Mouse (Mus musculus) megakaryocyte progenitor cell, adult 5-6 weeks (primary cell): ENCODE results near the gene Pkp3. TPM values are rescaled to one million over a fixed set of nuclear protein-coding genes. Genes with fewer than 3 reads are reported as not detected.

Experiments used
- ATAC-seq: replicated peaks from 2 replicates; pipeline ENCODE4 v1.8.0; 2016; ENCODE audit warnings: mild to moderate bottlenecking, moderate TSS enrichment, inconsistent platforms; ENCODE audit not compliant: poor library complexity
- total RNA-seq, 2 experiments: library from RNA; stranded (forward) in 1 of 2; stranded (reverse) in 1 of 2; fragments of 157-497, 149-512 nt in 1 of 2; fragments of 200-1000 nt in 1 of 2; gene quantifications; 2 replicates each; pipeline versions ENCODE4 v1.2.3 to v1.2.4; 2015 to 2017

Gene Pkp3
- total RNA-seq, 2 experiments from 2014 or later: 1.1 to 2.2 TPM

DNA sequence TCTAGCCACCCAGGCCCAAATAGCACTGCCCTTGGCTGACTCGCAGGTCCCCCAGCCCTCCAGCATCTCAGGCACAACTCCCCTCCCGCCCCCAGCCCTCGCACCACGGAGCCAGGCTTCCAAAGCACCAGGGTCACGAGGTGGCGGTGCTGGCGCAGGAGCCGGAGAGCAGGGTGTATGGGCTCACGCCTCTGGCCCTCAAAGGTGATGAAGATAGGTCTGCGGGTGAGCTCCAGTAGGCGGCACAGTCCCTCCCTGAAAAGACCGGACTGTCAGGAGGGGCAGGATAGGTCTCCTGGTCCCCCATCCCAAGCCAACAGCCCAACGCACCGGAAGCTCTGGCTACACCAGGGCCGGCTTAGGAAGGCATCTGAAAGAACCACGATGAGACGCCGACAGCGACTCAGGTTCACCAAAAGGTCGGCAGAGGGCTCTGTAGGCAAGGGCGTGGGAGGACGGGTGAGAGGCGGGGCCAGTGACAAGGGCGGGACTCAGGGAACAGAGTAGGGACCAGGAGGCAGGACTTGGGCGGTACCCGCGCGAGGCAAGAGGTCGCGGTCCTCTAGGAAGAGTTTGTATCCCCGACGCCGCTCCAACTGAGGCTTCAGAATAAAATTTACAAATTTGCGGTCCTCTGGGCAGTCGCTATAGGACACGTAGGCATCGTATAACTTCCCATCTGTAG lies 14.2 kb downstream of the Pkp3 start:
- peak; percentile 84 for ATAC-seq

DNA sequence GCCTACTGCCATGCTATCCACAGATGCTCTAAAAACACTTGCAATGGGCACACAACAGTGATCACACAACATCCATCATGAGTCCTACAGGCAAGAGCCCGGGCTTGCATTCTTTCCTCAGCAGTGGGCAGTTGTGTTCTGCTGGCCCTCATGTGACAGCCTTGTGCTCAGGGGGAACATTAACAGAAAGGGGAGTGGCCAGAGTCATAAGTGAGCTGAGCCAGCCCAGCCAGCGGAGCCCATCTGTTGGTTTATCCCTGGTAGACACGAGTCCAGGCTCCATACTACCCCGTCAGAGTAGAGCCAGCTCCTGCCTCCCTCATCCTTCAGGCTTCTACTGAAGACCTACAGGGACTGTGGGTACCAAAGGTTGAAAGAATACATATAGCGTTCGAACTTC lies 15.9 kb downstream of the Pkp3 start:
- ATAC-seq: no peak

DNA sequence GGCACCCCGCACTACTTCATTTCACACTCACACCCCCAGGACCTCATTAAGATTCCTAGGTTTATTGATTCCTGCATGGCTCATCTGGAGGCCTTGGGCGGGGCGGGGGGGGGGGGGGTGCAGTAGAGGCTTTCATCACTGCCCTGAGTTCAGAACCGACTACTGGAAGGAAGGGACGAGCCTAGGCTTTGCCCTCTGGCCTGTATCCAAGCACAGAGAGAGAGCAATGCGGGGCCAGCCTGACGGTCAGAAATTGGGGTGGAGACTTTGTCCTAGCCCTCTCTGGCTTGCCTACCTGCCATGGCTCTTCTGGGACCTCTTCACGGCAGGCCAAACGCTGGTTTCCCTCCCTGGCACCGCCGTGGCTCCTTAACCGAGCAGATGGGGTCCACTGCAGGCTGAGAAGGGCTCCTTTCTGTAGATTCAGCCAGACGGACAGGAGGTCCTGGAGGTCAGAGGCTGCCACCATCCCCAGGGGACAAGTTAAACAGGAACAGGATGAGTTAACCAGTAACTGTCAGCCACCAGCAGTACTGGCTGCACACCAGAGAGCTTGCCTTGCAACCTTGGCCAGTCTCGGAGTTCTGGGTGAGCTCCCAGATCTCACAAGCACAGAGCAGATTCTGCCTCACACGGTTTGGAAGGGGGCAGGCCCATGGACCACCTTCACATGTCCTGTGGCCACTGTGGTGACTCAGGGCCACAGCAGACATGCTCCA lies 16.6 kb downstream of the Pkp3 start:
- no peak for ATAC-seq

DNA sequence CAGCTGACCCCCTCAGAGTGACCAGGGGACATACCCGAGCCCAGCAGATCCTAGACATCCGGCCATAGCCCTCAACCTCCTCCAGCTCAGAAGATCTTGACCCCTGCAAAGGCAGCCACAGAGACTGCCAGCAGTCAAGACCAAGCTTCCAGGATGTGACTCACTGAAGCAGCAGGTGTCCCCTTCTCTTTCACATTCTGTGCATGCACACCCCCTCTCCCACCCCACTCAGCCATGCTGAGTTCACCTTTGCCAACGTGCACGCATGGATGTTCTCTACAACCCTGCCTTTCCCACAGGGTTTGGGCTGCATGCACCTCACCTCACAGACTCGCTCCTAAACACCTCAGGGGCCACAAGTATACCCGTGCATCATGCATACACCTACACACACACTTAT lies 18.0 kb downstream of the Pkp3 start:
- no peak for ATAC-seq

DNA sequence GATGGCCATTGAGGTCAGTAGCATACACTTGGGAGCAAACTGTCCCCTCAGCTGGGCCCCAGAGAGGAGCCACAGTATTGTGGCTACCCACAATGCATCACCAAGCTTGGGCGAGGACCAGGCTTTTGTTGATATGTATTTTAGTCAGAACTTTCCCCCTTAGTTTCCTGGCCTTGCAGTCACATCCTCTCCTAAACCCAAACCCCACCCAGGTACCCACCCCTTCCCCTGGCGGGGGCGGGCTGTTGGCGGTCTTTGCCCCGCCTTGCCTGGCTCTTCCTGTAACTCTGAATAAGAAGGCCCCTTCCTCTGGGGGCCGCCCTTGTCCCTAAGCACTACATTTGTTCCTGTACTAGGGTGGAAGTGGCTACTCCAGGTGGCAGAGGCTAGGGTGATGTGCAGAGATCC lies 18.6 kb downstream of the Pkp3 start:
- peak; percentile 65 for ATAC-seq

DNA sequence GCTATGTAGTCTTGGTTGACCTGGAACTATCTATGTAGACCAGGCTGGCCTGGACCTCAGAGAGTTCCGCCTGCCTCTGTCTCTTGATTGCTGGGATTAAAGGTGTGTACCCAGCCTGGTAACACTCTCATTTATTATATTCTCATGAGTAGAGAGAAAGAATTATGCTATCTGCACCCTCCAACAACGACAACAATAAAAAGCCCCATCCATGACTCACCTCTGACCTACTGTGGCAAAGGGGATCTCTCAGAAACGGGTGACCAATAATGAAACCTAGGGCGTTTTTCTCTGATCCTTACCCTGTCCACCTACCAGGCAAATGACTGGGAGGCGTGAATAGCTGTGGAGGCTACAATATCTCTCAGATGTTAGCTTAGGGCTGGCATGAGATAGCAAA lies 19.2 kb downstream of the Pkp3 start:
- ATAC-seq: no peak

DNA sequence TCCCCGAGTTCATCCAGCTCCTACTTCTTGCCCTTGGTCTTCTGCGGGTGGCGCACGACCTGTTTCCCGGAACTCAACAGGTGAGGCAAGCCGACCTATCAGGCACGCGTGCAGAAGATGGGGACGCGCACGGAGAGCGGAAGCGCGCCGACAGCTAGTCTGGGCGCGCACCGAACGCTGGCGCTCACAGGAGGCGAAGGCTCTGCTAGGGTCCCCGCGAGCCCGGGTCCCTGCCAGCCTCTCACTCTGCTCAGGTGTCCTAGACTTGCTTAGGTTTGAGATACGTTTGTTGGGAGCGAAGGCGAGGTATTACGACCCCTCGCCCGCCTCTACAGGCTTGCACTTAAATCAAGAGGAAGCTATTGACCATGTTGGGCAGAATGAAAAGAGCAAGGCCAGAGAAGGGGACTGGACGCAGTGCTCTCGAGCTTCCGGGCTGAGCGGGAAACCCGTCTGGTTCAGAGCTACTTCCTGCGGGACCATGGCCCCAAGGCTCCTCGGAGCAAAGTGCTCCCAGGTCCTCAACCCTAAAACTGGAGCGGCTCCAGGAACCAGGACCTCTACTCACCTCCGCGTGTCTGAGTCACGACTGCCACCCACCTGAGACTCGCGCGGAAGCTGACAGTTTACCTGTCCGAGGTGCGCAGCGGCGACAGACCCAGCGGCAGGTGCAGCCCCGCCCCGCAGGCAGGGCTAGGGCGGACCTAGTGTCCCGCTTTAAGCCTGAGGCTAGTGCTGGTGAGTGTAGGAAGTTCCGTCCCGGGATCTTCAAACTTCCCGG lies 22.1 kb downstream of the Pkp3 start, which contains the start of gene Sigirr:
Sigirr (minus strand) TSS at position 662 of the 781 bp plus-strand sequence.
- ATAC-seq: peak; percentile 47

DNA sequence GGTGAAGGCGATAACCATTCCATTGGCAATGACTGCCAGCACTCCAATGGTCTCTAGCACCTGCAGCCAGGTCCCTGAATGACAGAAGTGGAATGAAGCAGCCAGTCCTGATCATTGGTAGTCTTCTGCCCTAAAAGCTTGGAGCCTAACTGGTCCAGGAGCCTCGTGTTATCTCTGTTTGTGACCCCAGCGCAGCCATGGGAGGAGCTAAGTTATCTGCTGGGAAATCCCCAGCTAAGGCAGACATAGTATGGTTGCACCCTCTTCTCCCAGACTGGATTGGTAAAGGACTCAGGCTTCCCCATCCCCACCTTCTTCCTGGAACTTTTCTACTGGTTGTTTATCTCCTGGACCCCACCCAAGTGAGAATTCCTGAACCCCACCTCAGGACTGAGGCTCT lies 25.1 kb downstream of the Pkp3 start:
- peak; percentile 45 for ATAC-seq

DNA sequence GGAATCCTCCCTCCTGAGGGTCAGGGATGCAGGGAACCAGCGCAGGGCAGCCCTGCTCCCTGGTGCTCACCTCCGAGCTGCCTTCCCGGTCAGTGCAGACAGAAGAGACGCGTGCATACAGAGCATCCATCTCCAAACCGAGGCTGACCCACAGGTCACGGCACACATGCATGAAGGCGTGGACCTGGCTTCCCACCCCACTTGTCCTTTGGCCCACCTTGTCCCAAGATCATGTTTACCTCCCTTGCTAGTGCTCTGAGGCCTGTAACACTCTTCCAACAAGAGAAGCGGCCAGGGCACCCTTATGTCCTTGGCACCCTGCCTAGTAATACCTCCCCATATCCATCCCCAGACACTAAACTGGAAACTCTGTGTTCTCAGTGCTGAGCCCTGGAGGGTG lies 37.9 kb downstream of the Pkp3 start:
- ATAC-seq: no peak

DNA sequence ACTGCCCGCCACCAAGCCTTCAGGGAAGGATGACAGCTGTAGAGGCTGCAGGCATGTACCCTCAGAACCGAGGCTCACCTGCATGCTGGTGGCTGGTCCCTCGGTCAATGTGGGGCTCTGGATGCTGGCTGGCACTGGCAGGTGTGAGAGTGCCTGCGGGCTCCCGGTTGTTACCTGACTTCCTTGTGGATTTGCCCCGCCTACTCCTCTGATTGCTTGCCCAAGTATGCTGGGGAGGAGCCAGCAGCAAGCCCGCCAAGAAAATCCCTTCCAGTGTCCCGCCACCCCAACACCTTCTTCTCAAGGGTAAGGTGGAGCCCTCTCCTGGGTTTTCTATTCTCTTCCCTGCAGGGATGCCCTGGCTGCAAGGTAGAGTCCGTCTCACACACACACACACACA lies 39.6 kb downstream of the Pkp3 start, which contains the start of gene Ano9:
Ano9 (minus strand) TSS at position 171 of the 400 bp plus-strand sequence.
- ATAC-seq: no peak

DNA sequence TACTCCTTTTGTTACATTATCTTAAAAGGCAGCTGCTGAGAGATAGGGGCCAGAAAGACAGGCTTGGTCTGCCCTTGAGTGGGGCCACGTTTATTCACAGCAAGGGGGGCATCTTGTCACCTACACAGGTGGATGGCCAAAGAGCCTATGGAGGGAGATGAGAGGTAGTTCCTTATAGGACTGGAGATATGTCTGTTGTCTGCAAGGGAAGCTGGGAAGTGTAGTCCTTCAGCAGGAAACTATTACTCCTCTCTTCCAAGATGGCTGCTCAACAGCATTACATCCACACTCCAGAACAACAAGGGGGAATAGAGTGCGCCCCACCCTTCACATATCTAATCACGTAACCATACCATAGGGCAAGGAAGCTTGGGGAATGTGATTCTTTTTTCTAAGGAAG lies 41.5 kb downstream of the Pkp3 start:
- ATAC-seq: no peak

DNA sequence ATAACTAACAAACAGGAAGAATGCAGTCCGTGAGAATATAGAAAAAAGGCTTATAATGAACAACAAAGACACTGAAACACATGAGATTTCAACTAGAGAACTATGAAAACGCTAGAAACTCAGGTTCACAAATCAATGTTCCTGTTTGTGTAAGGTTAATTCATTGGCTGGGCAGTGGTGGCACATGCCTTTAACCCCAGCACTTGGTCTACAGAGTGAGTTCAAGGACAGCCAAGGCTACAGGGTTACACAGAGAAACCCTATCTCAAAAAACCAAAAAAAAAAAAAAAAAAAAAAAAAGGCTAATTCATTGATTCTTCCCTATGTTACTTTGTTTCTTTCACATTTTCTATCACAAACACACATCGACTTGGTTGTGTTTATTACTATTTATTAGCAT lies 42.6 kb downstream of the Pkp3 start:
- no peak for ATAC-seq

DNA sequence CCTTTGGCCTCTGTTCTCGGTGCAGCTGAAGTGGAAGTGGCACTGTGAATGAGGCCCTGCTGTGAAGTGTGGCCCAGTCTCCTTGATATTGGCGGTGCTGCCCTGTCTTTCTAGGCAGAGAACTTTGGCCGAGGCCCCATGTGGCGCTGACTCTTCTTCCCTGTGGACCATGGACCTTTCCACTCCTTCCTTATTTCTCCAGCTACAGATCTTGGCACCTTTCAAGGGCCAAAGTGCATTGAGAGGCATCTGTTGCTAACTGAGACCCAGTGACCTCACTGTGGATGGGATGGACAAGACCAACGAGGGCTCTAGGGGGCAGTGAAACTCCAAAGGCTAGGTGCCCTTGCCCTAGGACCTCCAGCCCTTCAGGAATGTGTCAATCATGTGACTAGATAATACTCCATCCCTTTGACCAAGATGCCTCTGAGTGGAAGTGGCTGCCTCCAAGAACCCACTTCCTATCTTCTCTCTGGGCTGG lies 43.1 kb downstream of the Pkp3 start:
- ATAC-seq: 0 out of 2 replicates have a peak, but pooled peaks have one; percentile 1

DNA sequence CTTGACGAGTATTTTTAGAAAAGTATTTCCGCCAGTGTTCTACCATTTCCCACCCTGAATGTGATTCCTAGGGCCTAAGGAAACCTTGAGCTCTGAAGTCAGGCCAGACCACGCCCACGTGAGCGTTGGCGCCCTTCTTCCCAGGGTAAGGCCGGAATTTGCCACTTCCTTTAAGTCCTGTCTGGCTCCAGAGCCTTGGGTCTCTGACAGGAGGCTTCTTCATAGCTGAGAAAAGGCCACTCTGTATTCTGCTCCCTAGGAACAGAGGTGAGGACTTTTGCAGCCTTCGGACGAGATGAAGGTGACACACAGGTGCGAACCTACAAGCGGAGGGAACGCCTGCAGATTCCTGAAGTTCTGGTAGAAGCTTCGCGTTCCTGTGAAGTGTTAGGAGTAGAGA lies 44.2 kb downstream of the Pkp3 start, which contains the start of gene Ptdss2:
Ptdss2 (plus strand) TSS at position 138 of the 400 bp plus-strand sequence.
- ATAC-seq: 0 out of 2 replicates have a peak, but pooled peaks have one; percentile 8

DNA sequence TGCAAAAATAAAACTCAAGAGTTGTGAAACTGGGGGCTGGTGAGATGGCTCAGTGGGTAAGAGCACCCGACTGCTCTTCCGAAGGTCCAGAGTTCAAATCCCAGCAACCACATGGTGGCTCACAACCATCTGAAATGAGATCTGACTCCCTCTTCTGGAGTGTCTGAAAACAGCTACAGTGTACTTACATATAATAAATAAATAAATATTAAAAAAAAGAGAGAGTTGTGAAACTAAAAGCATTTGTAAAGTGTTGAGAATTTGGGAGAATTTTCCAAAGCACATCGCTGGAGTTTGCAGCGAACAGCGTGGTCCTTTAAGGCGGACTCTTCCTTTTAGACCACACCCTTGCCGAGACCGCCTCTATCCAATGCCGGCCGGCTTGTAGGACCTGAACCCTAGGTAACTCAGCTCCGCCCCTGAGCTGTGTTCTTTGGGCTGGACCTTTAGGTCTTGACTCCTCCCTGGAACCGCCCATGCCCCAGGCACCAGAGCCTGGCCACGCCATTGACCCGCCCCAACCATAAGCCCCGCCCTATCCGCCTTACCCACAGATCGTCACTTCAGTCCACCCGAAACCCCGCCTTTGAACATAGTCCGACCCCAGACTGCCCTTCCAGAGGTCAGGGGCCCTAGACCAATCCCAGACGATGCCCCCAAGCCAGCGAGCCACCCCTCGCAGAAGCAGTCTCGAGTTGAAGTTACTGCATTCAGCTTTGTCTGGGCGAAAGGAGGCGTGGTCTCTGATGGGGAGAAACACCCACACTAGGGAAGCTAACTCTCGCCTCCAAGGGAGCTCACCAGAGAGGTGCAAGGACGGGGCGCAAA lies 44.9 kb downstream of the Pkp3 start:
- peak; percentile 93 for ATAC-seq

DNA sequence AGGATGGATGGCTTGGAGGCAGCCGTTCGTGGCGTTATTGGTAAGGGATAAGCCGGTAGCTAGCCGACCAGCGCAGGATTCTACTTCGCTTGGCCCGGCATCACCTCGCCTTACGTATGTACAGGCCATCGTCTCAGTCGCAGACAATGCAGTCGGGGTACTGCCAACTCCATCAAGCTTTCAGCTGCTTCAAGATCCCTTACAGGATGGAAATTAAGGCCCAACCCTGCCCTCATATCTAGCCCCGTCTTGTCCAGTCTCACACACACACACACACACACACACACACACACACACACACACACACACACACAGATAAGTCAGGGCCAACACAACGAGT lies 45.5 kb downstream of the Pkp3 start:
- ATAC-seq: no peak

DNA sequence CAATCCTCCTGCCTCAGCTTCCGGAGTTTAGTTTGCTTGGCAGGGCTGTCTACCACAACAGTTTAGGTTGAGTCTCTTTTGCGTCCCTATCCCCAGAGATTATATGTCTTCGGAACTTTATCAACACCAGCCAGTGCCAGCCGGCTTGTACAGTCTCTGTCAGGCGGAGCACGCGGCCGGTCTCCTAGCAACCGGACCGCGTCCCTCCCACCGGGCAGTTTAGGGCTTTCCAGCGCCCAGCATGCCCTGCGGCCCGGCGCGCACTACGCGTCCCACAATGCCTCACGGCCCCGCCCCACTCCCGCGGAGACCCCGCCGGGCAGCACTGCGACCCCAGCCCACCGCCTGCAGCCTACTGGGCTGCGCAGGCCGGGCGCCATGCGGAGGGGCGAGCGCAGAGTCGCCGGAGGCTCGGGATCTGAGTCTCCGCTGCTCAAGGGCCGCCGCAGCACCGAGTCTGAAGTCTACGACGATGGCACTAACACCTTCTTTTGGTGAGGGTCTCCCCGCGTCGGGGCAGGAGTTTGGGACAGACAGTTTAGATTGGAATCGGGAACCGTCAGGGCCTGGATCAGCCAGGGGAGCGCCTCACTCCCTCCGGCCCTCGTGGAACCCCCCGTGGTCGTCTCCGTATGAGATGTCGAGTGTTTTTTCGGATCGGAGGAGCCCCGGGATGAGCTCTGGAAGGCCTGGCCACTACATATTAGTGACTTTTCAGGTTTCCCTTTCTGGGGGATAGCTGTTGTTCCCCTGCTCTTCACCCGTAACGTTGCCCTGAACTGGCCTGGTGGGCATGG lies 53.2 kb downstream of the Pkp3 start:
- peak; percentile 83 for ATAC-seq

DNA sequence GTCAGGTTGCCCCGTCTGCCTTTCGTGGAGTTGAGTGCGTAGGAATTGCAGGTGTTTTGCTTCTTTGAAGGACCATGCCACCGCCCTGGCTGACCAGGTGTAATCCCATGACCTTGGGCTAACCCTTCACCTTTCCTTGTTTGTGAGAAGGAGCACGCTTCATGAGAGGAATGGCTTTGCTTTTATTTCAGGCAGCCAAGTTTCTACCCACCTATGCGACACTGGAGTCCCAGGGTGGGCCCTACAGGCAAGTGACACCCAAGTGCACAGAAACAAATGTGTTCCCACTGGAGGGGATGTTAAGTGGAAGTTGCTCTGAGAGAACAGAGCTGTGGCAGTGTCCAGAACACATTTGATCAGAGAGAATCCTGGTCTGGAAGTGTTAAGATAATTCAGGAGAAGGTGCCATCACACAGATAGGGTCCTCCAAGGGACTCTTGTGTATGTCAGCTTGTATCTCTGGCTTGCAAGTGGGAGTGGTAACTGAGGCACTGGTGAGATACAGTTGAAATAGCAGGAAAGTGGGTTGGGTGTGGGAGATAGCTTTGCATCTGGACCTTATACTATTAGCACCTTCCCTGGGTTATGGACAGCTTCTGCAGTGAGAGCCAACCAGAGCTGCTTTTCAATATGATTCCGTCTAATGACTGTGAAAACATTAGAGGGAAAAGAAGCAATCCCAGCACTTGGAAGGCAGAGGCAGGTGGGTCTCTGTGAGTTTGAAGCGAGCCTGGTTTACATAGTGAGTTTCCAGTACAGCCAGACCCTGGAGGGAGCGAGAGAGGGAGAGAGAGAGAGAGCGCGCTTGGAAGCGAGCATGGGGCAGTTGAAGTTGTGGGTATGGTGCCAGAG lies 54.1 kb downstream of the Pkp3 start:
- peak; percentile 85 for ATAC-seq
